Mouse (Mus musculus) B cell, adult 67 days (primary cell): ENCODE measurements around the gene Vmn1r111. TPM values are rescaled to one million over a fixed set of nuclear protein-coding genes. Genes with fewer than 3 reads are reported as not detected.

ENCODE experiments used
- total RNA-seq, 2 experiments: library from RNA; stranded (reverse); gene quantifications; 4 replicates each; pipeline ENCODE4 v1.2.4; 2023

Gene Vmn1r111
- not detected for total RNA-seq

GRCm38 (mm10) chr7:20703116-20703515 is at the start of gene Vmn1r111:
Gene Vmn1r111 (minus strand): TSS chr7:20703216.

GRCm38 (mm10) chr7:20730524-20730923 is 27.5 kb upstream of the Vmn1r111 start, which contains the start of gene Gm10668:
Gene Gm10668 (minus strand): TSS chr7:20730624.

GRCm38 (mm10) chr7:20668618-20669017 is 34.4 kb downstream of the Vmn1r111 start, which contains the start of gene Vmn1r107:
Gene Vmn1r107 (plus strand): TSS chr7:20668918.

Other genes with a start within 250 kb of the Vmn1r111 start
- gene Gm10670, start 228.3 kb downstream of the Vmn1r111 start, total RNA-seq = not detected
- gene Vmn1r103, start 192.7 kb downstream of the Vmn1r111 start, total RNA-seq = not detected
- not detected for gene Vmn1r104, start 169.4 kb downstream of the Vmn1r111 start, total RNA-seq
- gene Gm5726, start 157.5 kb downstream of the Vmn1r111 start, total RNA-seq = not detected
- gene Gm4141, start 127.0 kb downstream of the Vmn1r111 start, total RNA-seq = not detected
- not detected for gene Gm4513, start 104.2 kb downstream of the Vmn1r111 start, total RNA-seq
- not detected for gene Vmn1r107, start 34.3 kb downstream of the Vmn1r111 start, total RNA-seq
- gene Gm10668, start 27.4 kb upstream of the Vmn1r111 start, total RNA-seq = not detected
- gene Vmn1r112, start 68.0 kb upstream of the Vmn1r111 start, total RNA-seq = not detected
- not detected for gene Vmn1r113, start 84.1 kb upstream of the Vmn1r111 start, total RNA-seq
- not detected for gene Vmn1r114, start 109.0 kb upstream of the Vmn1r111 start, total RNA-seq
- not detected for gene Vmn1r115, start 141.8 kb upstream of the Vmn1r111 start, total RNA-seq
- not detected for gene Vmn1r116, start 169.0 kb upstream of the Vmn1r111 start, total RNA-seq
- gene Vmn1r117, start 180.9 kb upstream of the Vmn1r111 start, total RNA-seq = not detected
- not detected for gene Vmn1r118, start 209.1 kb upstream of the Vmn1r111 start, total RNA-seq